Mouse (Mus musculus) right cerebral cortex, postnatal 36 days (tissue): ENCODE measurements around the gene Metap2.
"Not testable (repeated sequence)": the region's sequence is repeated elsewhere in the genome, so short reads cannot be mapped to it uniquely, and the experiment has no call there.

ENCODE experiments used
- DNase-seq, 2 experiments: peaks; one replicate each; pipeline ENCODE4 v3.0.0; 2022; ENCODE audit warnings: low spot score in 2 of 2, mixed read lengths in 1 of 2

Gene Metap2

DNA sequence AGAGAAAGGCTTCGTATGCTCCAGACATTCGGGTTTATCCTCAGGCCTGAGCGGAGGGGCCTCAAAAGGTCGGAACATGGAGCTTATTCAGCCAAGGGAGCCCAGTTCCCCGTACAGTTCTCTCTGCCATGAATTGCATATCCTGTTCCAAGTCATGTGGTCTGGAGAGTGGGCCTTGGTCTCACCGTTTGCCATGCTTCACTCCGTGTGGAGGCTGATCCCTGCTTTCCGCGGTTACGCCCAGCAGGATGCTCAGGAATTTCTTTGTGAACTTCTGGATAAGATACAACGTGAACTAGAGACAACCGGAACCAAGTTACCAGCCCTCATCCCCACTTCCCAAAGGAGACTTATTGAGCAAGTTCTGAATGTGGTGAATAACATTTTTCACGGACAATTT is 50.2 kb downstream of the Metap2 start:
- DNase-seq: no peak

DNA sequence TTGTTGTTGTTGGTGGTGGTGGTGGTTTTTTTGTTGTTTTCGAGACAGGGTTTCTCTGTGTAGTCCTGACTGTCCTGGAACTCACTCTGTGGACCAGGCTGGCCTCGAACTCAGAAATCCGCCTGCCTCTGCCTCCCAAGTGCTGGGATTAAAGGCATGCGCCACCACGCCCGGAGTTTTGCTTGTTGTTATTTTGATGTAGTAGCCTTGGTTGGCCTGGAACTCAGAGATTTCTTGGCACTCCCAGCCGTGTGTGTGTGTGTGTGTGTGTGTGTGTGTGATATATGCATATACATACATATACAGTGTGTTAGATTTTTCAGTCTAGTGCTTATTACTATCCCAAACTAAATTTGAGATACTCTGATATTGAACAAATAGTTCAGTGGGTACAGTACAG is 61.8 kb downstream of the Metap2 start:
- not testable (repeated sequence) for DNase-seq

DNA sequence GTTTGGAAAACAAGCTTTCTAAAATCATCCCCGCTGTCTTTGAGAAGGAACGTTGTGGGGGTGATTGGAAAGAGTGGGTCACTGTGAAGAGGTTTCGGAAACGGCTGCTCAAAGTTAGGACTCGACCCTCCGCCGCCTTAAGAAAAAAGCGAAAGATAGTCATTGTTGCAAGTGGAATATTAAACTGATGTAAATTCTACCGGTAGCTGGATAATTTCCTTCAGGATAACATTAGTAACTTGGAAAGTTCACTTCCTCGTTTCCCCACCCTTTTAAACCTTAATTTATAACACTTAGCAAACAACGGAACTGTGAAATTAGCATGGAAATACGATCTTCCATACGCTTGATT is 62.5 kb downstream of the Metap2 start:
- no peak for DNase-seq

DNA sequence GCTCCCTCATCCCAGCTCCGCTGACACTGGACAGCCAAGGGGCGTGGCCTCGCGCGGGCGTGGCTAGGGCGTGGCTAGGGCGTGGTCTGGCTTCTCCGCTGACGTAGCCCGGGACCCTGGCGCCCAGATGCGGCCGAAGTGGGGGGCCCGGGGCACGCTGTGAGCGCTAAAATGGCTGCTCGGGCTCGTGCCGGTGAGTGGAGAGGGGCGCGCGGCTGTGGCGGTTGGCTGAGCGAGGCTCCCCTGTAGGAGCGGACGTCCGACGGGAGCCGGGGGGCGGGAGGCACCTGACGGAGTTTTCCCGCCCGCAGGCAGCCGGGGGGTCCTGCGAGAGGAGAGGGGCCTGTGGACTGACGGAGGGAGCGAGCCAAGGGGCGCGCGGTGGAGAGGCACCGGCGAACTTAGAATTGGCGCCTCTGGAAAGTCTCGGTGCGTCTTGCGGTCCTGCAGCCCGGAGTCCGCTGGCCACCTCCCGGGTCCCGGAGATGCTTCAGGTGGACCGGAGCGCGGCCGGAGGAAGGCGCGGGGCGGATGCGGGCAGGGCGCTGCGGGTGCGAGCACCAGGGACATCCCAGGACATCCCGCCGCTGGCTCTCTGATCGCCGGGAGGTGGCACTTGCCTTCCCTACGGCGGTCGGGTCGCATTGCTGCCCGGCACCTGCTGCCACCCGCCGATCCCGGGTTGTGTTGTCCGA is 63.0 kb downstream of the Metap2 start:
- no peak for DNase-seq

DNA sequence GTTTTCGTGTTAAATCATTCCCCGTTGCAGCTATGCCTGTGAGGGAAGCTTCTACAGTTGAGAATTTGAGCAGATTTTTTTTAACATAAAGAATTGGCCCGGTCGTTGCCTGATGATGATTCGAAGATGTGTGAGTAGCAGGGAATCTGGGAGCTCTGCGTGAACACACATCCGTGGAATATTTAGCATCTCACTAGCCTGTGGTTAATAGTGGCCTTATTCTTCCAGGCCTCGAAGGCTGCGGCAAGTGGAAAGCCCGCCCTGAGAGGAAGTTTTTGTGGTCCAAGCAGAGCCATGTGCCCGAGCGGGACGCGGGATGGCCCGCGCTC is 63.6 kb downstream of the Metap2 start:
- DNase-seq: no peak

DNA sequence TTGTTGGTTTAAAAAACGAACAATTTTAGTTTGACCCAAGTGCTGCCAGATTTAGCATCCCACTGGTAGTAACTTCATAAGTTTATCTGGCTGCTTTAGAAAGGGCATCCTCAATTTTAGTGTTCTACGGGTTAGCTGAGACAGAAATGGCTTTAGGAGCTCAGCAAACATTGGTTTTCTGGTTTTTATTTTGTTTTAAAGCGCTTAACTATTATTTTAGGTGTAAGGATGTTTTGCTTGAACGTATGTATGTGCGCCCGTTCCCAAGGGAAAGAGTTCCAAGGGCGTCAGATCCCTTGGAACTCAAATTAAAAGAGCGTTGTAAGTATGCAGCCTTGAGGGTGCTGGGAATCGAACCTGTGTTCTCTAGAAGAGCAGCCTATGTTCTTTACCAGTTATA is 64.1 kb downstream of the Metap2 start:
- no peak for DNase-seq

DNA sequence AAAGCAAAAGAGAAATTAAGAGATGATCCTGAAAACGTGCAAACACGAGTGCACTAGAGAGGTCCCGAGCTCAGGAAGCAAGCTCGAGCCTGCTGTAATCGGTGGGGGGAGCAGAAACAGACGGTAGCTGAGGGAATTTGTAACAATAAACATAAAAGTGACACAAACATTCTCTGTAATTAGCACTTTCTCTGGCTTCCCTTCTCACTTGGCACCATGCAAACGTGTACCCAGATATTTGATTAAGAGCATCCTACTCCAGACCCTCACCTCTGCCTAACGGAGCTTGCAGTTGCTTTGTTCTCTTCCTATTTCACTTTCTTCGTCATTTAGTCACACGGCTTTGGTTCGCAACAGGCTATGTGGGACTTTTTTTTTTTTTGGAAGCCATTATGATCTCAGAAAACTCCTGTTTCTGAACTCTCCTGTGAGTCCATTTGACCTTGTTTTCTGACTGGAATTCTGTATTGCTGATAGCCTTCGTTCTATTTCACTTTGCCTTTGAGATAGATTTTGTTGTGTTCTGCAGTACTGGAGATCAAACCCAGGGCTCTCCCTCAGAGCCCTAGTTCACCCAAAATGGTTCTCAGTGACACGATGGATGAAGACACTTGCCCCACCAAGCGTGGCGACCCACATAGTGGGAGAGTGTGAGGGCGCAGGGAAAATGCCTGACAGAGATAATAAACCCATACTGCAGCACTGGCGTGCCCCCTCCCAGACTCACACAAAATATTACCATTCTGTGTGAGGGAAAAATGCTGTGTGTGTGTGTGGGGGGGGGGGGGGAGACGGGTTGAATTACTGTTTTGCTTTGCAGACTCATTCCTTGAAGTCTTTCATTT is 64.9 kb downstream of the Metap2 start:
- DNase-seq: no peak

DNA sequence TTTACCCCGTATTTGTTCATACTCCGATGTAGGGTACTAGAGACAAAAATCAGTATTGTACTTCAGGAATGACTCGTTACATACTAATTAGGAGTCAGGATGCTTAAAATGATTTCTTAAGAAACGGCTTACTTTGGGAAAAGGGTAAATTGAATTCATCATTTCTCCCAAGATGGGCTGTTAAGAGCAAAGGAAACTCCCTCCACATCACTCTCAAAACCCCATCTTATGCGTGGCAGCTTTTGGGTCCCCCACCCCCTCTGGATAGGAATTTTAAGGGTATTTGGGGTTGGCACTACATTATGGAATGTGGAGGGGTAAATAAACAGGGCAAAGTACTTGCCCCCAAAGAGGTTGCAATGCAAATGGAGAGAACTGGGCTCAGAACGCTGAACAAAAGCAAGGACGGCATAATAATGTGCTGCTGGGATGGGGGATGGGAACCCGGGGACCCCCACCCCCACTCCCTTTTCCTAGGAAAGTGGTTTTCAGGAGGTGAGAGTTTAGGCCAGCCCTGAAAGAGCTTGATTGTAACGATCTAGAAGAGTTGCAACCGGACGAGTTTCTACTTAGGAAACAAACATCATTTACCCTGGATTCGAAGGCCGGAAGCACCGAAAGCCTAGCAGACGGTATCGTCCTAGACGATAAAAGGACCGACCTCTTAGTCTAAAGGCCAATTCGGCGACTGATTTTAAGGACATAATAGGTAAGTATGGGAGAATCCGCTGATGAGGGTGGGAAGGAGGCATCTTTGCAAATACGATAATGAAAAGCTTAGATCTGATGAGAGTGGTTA is 65.8 kb downstream of the Metap2 start, which contains the start of gene Usp44:
Gene Usp44 (plus strand): TSS at position 625 of the 799 bp plus-strand sequence.
- DNase-seq: no peak

DNA sequence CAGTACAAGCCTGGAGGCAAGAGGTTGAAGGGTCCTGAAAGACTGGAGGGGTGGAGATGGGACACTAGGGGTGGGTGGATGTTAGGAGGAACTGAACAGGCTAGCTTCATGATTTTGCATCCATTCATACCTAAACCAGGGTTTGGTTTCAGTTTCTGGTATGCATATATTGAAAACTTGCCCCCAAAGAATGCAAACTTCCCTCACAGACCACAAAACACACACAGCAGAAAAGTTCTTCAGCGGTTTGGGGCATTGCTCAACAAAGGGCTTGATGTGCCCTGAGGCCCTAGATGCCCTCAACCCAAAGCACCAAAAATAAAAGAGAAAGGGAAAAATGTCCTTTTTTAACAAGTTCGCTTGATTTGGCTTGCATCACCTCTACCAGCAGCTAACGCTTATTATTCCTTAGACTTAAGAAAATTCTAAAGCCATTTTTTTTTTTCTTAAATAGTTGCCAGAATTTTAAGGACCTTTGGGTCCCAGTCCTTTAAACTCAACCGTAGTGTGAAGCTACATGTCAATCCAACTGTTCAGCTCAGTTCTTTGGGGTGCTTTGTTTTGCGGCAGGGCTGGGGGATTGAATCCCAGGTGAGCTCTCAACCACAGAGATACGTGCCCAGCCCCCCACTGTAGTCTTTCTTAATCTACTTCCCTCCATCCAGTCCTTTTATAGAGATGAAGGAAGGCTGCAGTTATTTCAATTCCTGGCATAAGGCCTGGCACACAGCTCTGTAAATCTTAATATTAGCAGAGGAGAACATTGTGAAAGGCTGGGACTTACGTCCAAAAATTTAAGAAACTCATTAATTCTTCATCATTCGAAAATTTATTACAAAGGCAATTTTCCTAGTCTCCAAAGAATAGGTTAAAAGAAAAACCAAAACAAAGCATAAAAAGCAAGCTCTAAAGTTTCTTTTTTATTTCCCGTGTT is 66.7 kb downstream of the Metap2 start:
- no peak for DNase-seq

DNA sequence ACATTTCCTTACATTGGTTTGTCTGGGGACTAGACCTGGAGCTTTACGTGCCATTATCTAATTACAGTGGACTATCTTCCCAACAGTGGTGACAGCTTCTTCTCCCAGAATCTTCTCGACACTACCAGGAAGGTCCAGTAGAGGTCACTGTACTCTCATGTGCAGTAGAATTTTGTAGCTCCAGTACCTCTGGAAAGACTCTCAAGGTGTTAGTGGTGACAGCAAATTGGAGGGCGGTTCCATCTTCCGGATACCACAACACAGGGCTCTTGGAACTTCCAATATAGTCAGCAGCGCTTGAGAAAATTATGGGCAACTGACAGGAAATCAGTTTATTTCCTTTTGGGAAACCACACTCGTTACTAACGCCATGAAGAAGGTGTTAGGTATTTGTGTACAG is 78.2 kb downstream of the Metap2 start:
- DNase-seq: peak; percentile 47 to 49

DNA sequence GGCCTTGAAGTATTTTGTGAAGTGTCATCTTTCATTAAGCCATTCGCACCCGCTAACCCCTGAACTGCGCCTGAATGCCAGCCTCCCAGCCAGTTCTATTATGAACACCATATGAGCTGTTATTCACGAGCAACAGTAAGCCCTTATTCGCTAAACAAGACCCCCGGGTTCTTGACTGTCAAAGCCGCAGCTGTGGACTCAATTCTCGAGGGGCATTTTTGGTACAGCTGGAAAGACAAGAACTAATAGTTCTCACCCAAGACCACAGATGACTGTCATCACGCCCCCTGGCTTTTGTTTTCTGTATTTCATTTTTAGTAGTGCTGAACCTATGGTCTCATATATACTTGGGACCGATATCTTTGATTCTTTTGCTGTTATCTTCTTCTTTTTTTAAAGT is 83.1 kb downstream of the Metap2 start:
- no peak for DNase-seq

DNA sequence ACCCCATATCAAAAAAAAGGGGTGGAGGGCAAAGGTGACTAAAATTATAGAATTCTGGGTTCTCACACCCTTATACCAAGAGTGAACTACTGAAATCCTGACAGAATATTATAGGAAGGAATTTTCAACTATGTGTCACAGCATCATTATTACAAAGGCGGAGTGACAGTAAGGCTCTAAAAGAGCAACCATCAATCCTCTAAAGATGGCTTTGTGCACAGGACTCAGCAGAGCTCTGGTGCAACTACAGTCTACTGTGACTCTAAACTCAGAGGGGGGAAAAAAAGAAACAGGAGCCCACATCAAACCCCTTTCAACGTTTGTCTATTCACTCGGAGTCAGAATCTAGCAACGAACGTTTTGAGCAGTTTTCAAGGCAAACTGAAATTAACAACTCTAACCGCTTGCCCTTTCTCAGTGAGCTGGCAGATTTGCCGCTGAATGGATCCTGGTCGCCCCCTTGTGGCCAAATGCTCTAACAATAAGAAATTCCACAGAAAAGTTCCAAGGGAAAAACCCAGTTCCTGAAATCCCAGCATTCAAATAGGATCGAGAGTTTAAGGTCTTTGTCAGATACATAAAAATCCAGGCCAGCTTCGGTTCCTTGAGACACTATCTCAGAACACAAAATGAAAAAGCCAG is 84.0 kb downstream of the Metap2 start:
- DNase-seq: peak; percentile 47 to 53

DNA sequence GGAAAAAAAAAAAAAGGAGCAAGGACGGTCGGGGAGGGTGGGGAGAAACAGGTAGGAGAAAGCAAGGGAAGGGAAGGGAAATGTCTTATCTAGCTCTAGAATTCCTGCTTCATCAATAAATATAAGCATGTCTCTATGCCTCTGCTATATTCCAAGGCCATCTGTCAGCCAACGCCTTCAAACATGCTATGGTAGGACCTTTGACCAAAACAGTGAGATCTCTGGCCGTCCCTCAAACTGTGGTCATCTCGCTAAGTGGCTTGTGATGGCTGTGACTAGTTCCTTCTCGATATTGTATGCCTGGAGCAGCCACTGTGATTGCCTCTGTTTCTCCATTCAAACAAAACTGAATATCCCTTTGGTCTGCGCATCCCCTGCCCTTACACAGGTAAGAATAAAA is 84.8 kb downstream of the Metap2 start:
- DNase-seq: no peak

DNA sequence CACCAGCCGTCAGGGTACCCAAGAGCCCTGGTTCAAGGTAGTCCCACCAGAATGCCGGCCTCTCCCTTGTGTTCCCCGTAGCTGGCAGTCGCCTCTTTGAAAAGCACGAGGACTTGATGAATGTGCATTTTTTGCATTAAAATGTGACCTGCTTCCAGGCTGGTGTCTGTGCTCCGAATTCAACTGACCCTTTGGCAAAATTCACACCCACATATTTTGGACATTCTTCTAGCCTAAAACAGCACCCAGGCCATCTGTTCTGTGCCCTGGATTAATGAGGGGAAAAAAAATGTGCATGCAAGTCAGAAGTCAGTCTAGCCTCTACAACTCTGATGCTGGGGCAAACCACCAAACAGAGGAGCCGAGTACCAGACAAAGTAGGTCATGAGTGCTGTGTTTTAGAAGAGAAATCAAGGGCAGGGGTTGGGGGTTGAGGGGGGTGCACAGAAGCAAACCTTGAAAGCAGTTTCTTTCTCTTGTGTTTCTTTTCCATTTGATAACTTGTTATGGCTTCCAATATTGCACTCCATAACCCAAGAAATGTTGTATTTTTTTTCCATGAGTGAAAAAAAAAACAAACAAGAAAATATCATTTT is 86.2 kb downstream of the Metap2 start:
- no peak for DNase-seq

DNA sequence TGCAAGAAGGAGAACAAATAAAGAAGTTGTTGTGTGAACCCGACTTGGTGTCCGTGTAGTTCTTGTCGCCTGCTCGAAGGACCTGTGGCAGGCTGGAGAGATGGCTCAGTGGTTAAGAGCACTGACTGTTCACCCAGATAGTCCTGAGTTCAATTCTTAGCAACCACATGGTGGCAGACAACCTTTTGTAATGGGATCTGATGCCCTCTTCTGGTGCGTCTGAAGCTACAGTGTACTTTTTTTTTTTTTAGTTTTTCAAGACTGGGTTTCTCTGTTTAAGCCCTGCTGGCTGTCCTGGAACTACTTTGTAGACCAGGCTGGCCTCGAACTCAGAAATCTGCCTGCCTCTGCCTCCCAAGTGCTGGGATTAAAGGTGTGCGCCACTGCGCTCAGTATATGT is 87.5 kb downstream of the Metap2 start:
- DNase-seq: not testable (repeated sequence)
